Mouse (Mus musculus): Measurements from ENCODE around the gene Nos1. TPM values are rescaled to one million over a fixed set of nuclear protein-coding genes. Genes with fewer than 3 reads are reported as not detected.
A peak's percentile ranks its signal among the peaks of the same experiment; 100 is the strongest.

Gene Nos1
- total RNA-seq, 1 experiment from 2014 or later = not detected

DNA sequence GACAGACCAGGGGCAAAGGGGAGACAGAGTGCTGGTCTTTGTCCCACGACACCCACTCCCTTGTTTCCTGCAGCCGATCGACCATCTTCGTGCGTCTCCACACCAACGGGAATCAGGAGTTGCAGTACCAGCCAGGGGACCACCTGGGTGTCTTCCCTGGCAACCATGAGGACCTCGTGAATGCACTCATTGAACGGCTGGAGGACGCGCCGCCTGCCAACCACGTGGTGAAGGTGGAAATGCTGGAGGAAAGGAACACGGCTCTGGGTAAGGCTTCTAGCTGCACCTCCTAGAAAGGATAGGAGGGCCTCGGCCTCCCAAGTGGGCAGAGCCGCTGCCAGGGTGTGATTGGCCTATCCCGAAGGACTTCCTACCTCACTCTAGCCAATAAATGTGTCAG is 155.5 kb downstream of the Nos1 start:
- no peak for ATAC-seq (replicated peaks; ENCODE audit: insufficient number of reproducible peaks, low FRiP score, low TSS enrichment, poor library complexity, severe bottlenecking)

DNA sequence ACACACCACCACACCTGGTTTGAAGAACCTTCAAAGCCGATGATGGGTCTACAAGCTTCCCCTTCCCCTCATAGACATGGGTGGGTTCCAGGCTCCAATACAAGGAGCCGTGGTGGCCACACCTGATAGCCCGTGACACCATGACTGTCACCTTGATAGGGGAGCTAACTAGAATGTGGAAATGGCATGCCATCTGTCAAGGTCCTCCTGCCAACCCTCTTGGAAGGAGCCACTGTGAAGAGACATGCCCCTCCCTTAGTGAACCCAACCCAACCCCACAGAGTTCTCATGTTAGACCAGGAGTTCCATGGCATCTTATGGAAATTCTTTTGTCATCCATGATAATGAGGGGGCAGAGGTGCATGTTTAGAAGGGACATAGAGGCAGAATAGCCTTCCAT is 156.4 kb downstream of the Nos1 start:
- no peak for ATAC-seq (replicated peaks; ENCODE audit: insufficient number of reproducible peaks, low FRiP score, low TSS enrichment, poor library complexity, severe bottlenecking)

DNA sequence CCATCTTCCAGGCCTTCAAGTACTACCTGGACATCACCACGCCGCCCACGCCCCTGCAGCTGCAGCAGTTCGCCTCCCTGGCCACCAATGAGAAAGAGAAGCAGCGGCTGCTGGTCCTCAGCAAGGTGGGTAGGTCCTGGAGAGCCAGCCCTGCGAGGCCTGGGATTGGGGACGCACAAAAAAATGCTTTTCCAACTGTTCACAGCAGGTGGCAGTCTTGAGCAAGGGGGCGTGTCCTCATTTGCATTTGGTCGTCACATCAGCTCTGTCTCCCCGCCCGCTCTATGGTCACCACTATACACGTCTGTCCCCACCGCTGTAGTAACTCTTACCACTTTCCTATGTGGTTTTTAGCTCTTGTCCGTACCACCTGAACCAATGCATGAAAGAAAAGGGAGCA is 157.3 kb downstream of the Nos1 start:
- peak; percentile 58 for ATAC-seq (replicated peaks; ENCODE audit: insufficient number of reproducible peaks, low FRiP score, low TSS enrichment, poor library complexity, severe bottlenecking)

DNA sequence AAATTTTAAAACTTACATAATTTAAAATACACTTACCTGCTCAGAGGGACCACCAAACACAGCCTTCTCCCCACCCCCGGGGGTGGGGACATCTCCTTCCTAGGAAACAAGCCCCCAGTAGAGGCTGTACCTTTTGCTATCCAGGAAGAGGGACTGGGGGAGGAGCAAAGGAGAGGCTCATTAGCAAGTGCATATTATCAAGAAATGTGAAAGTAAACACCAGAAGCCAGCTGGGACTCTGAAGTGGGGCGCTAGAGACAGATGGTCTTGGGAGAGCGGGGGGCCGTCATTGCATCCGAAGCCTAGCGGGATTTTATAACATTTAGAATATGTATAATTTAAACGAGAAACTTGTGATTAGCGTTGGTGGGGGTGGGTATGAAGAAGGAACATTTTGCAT is 158.6 kb downstream of the Nos1 start:
- ATAC-seq (replicated peaks; ENCODE audit: insufficient number of reproducible peaks, low FRiP score, low TSS enrichment, poor library complexity, severe bottlenecking) = no peak

DNA sequence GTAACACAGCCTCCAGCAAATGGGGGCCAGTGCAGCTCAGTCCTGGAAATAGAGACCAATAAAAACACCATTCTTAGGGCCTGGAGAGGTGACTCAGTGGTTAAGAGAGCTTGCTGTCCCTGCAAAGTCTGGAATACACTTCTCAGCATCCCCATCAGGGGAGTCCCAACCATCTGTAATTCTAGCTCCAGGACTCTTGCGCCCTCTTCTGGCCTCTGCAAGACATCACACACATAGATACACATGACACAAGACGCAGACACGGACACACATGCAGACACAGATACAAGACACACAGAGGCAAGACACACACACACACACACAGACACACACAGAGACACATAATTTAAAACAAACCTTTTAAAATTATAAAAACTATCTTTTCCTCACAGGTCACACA is 160.7 kb downstream of the Nos1 start:
- no peak for ATAC-seq (replicated peaks; ENCODE audit: insufficient number of reproducible peaks, low FRiP score, low TSS enrichment, poor library complexity, severe bottlenecking)

DNA sequence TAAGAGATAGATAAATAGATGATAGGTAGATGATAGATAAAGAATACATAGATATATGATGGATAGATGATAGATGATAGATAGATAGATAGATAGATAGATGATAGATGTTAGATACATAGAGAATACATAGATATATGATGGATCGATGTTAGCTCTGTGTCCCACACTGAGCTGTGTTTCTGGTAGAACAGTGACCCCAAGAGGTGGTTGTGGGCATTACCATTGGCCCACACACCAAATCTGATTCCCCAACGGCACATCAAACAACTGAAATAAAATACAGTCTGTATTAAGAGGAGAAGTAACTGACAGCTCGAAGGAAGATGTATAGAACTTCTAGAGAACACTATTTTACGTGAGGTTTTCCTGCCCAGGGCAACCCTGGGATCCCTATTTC is 165.8 kb downstream of the Nos1 start:
- ATAC-seq (replicated peaks; ENCODE audit: insufficient number of reproducible peaks, low FRiP score, low TSS enrichment, poor library complexity, severe bottlenecking) = no peak

DNA sequence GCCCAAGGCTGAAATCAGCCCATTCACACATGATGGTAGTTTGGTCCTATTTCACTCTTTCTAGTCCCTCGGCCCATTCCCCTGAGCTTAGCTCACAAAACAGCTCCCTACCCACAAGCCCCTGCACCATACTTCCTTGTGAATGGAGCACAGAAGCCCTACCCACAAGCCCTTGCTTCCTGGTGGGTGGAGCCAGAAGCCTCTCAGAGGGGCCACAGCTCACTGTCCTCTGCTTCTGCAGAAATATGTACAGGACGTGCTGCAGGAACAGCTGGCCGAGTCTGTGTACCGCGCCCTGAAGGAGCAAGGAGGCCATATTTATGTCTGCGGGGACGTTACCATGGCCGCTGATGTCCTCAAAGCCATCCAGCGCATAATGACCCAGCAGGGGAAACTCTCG is 168.6 kb downstream of the Nos1 start:
- no peak for ATAC-seq (replicated peaks; ENCODE audit: insufficient number of reproducible peaks, low FRiP score, low TSS enrichment, poor library complexity, severe bottlenecking)

DNA sequence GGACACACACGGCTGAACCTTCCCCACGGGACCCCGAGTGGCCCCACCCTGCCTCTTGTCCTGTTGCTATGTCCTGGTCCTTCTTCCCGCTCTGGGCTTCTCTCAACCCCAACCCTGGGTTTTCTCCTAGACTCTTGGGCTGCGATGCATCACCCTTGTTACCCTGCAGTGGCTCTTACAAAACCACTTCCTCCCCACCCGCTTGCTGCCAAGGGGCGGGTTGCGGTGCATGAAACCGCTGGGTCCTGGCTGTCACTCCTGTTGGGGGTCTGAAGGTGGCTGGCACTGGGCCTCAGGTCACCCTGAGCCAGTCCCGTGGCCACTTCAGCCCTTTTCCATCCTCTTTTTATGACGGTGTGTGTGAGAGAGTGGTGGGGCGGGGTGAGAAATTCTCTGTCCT is 173.1 kb downstream of the Nos1 start:
- no peak for ATAC-seq (replicated peaks; ENCODE audit: insufficient number of reproducible peaks, low FRiP score, low TSS enrichment, poor library complexity, severe bottlenecking)

DNA sequence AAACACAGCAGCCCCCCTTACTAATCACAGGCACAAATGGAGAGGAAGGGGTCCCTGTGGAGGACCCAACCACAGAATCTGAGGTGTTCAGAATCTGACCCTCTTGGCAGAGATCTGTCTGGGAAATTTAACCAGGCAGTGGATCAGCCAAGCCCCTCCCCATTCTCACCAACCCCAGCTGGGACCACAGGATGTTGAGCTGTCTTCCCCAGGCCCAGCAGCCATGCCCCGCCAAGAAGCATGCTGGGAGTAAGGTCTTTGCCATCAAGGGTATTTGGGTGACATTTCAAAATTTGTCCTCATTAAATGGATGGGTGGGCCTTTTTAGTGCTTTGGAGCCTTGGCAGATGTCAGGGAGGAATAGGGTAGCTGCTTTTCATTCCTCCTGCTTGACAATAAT is 173.6 kb downstream of the Nos1 start:
- ATAC-seq (replicated peaks; ENCODE audit: insufficient number of reproducible peaks, low FRiP score, low TSS enrichment, poor library complexity, severe bottlenecking) = no peak

DNA sequence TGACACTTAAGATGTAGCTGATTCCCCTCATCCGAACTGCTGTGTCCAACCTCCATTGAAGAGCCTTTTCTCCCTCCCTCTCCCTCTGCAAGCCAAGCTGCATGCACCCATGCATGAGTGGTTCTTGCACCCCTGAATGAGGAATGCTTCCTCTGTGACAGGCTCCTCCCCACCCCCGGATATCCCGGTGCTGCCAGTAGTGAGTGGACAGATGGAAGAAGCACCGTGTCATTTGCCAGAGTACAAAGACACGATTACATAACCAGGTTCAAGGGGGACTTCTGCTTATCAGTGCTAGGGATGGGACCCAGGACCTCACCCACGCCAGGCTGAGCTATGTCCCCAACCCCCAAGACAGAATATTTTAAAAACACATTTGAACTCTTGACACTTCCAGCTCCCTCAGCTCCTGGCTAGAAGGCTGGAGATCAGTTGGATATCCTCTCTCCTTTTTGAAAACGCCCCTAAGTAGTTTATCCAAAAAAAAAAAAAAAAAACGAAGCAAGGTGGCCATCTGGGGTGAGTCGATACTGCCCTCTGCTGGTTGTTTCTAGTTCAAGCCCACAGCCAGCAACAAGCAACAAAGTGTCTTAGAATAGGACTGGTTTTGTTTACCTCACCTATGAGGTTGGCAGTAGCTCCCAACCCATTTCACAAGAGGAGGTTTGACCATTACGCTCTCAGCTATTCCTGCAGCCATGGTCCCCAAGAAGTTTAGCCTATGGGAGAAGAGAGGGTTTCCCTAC is 175.0 kb downstream of the Nos1 start:
- no peak for ATAC-seq (replicated peaks; ENCODE audit: insufficient number of reproducible peaks, low FRiP score, low TSS enrichment, poor library complexity, severe bottlenecking)

DNA sequence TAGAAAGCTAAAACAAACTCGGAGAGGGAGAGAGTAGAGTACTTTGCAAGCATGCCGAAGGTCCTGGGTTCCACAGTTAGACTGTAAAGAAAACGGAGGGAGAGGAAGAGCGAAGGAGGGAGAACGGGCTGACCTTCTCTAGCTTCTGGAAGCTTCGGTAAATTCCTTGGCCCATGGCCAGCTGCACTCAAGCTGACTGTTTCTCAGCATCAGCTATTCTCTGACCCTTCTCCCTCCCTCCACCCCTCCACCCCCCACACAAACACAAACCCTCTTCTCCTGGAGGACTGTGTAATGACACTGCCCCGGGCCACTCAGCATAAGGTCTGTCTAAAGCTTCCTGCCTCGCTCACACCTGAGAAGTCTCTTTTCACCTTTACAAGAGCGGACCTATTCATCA is 183.9 kb downstream of the Nos1 start:
- ATAC-seq (replicated peaks; ENCODE audit: insufficient number of reproducible peaks, low FRiP score, low TSS enrichment, poor library complexity, severe bottlenecking) = no peak

DNA sequence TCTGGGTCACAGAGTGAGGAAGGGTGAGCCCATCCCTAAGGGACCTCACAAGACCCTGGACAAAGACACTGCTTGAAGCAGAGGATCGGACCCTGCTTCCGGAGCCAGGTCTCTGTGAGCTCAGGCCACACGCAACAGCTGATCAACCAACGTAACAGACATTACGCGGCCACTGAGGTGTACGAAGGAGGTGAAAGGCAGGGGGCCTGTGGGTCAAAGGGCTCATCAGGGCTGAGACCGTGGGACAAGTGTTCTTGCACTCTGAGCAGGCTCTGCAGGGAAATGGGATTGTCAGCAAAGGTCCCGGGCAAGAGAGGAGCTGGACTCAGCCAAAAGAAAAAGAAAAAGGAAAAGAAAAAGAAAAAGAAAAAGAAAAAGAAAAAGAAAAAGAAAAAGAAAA is 186.1 kb downstream of the Nos1 start:
- no peak for ATAC-seq (replicated peaks; ENCODE audit: insufficient number of reproducible peaks, low FRiP score, low TSS enrichment, poor library complexity, severe bottlenecking)

DNA sequence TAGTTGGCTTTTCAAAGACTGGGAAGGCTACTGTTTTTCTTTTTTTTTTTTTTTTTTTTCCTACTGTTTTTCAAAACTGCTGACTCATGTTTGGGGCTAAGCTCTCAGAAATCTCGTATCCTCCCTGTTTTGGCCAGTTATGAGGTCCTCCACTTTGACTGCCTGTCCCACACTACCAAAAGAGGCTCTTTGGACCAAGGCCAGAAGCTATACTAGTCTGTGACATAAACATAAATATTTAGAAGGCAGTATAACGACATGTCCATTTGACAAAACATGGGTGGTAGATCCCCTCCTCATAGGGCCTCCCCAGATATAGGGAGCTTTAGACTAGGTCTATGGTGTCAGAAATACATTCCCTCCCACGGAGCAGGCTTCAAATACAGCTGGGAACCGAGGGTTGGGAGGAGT is 186.8 kb downstream of the Nos1 start:
- no peak for ATAC-seq (replicated peaks; ENCODE audit: insufficient number of reproducible peaks, low FRiP score, low TSS enrichment, poor library complexity, severe bottlenecking)

DNA sequence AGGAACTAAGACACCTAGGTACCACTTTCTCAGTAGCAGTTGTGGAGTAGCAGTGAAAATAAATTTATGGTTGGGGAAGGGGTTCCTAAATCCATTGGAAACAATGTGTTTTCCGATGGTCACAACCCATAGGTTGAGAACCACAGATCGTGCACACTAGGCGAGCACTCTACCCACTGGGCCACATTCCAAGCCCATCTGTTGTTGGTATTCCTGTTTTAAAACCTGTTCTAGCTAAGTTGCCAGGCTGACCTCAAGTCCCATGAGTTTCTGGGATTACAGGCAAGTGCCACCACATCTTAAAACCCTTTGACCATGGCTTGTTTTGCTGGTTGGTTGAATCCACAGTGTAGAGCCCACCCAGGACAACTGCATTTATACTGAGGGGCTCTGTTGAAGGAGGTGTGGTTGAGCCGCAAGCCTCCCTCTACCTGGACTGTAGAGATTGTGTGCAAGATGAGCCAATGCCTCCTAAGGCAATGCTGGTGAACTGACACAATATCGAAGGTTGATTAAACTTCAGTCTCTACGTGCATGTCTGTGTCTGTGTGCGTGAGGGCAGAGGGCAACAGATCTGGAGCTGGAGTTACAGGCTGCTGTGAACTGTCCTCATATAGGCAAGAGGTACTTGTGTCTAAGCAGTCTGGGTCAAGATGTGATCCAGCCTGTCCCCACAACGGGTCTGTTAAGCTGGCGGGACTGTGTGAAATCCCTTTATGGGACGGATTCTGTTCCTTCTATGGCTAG is 189.0 kb downstream of the Nos1 start:
- no peak for ATAC-seq (replicated peaks; ENCODE audit: insufficient number of reproducible peaks, low FRiP score, low TSS enrichment, poor library complexity, severe bottlenecking)

DNA sequence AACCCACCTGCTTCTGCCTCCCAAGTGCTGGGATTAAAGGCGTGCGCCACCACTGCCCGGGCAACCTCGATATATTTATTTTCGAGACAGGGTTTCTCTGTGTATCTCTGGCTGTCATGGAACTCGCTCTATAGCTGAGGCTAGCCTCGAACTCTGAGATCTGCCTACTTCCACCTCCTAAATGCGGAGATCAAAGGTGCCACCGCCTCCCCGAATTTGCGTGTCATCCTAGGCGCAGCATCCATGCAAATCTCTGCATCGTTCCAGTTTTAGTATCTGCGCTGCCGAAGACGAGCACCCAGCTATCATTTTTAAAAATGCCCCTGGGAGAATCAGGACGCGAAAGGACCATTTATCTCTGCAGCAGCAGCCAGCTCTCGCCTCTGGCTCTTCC is 195.4 kb downstream of the Nos1 start:
- ATAC-seq (replicated peaks; ENCODE audit: insufficient number of reproducible peaks, low FRiP score, low TSS enrichment, poor library complexity, severe bottlenecking) = no peak

DNA sequence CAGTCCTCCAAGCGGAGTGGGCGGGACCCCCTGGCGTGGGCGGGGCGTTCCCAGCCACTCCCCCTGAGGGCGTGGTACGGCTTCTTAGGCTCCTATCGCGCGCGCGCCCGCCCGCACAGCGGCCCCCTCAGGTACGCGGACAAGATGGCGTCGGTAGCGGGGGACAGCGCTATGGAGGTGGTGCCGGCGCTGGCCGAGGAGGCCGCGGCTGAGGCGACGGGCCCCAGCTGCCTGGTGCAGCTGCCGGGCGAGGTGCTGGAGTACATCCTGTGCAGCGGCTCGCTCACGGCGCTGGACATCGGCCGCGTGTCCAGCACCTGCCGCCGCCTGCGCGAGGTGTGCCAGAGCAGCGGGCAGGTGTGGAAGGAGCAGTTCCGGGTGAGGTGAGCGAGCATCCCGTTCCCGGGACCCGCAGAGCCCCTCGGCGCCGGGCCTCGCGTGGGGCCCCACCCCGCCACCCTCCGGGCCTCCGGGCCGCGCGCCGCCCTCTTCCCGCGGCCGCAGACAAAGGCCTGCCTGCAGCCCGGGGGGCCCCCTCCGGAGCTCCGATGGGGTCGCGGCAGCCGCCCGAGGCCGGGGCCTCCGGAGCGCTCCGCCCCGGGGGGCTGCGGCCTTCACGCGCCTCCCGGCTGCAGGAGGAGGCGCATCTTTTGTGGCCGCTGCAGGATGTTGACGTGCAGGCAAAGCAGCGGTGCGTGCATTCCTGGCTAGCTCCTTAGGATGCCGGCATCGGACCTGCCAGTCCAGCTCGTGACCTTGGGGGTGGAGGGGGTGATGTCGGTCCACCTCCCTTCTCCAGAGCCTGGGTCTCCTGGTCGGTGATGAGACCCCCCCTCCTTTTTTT is 196.0 kb downstream of the Nos1 start, which contains the start of gene Fbxo21:
Gene Fbxo21, plus strand, starts transcription at position 74 of the 844 bp plus-strand sequence.
- peak; percentile 51; the same call in 1 of the 2 replicates for ATAC-seq (replicated peaks; ENCODE audit: insufficient number of reproducible peaks, low FRiP score, low TSS enrichment, poor library complexity, severe bottlenecking)

DNA sequence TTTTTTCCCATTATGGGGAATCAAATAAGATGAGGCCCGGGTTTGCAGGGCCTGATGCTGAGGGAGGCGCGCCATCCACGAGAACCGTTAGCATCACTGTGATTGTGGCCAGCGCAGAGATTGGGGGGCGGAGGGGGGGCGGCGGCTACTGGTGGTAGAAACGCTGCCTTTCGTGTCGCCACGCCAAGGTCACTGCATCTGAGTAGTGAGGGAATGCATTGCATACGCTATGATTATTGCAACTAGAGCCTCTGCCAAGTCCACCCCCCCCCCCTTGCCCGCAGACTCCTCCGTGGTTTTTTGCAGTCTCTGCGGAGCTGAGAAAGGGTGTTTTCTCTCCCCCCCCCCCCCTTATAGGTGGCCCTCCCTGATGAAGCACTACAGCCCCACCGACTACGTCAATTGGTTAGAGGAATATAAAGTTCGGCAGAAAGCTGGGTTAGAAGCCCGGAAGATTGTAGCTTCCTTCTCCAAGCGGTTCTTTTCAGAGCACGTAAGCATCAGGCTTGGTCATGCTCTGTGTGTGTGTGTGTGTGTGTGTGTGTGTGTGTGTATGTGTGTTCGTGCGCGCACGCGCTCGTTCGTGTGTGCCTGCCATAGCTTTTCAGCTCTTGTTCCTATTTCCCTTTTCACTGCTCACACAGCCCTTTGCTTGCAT is 196.8 kb downstream of the Nos1 start:
- peak; percentile 38 for ATAC-seq (replicated peaks; ENCODE audit: insufficient number of reproducible peaks, low FRiP score, low TSS enrichment, poor library complexity, severe bottlenecking)

DNA sequence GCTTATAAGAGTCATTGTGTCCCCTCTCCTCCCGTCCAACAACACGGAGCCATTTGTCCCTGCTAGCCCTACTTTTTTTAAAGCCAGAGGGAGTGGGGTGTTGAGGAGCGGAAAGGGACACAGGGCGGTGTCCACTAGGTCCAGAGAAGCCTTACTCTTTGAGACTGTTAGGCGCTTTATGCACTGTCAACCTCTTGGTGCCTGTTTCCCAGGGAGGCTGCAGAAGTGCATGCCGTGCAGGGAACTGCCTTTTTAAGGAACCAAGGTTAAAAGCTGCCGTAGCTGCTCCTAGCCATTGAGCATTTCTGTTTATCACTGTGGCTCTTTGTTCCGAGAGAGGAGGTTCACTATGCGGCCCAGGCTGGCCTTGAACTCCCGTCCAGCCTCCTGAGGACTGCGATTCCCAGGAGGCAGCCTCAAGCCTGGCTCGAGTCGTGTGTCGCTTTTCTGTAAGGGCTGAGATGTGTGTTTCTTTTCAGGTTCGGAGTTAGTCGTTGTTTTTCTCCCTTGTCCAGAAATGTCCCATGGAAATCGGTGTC is 197.4 kb downstream of the Nos1 start:
- no peak for ATAC-seq (replicated peaks; ENCODE audit: insufficient number of reproducible peaks, low FRiP score, low TSS enrichment, poor library complexity, severe bottlenecking)

DNA sequence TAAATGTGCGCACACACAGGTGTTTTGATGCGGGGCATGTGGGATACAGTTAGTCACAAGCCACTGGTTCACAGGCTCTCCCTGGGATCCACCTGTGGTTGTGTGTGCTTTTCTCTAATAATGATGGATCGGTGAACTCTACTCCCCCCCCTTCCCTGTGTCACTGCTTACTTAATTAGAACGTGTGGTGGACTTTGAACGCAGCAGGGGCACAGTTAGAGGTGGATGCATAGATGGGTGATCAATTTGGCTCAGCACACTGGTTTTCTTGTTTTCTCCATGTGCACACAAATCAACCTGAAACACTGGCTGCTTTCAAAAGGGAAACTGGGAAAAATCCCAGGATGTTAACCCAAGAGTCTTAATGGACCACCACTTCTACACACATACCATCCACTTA is 198.2 kb downstream of the Nos1 start:
- ATAC-seq (replicated peaks; ENCODE audit: insufficient number of reproducible peaks, low FRiP score, low TSS enrichment, poor library complexity, severe bottlenecking) = no peak
